Mouse (Mus musculus): Measurements from ENCODE around the gene Zdhhc12. TPM values are rescaled to one million over a fixed set of nuclear protein-coding genes. Genes with fewer than 3 reads are reported as not detected.

Gene Zdhhc12
- polyA plus RNA-seq, 1 experiment = 17.4 TPM

DNA sequence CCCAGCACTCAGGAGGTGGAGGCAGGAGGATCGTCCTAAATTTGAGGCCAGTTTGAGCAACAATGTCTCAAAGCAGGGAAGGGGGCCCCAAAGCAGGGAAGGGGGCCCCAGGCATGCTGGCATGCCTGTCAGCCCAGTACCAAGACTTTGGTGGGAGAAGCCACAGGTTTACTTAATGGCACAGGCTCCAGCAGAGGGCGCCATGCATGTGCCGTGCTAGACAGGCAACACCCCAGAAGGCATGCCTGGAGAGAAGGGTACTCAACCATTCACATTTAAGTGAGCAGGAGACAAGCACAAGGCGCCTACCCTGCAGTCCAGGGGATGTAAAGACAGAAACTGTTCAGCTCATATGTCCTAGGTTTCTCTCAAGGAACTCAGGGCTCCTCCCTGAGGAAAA, 51.0 kb downstream of the Zdhhc12 start:
- Histone ChIP-seq H3K4me1 (ENCODE audit: control insufficient read depth, insufficient read depth, low read length) (no peaks in the 10 kb centered on the region), H3K4me3 (replicated peaks; ENCODE audit: control insufficient read depth, low read depth, low read length) (no peak overlapping the region), H3K27ac (ENCODE audit: control insufficient read depth, insufficient read depth, low read depth, low read length, poor library complexity) (no peak overlapping the region)
- WGBS = 5% methylated on average over 4 of the region's 4 CpGs
- no peak for TF ChIP-seq POLR2A (IDR thresholded peaks at IDR 0.05; ENCODE audit: borderline replicate concordance, control insufficient read depth, low read depth, low read length)
- TF ChIP-seq CTCF (IDR thresholded peaks at IDR 0.05; ENCODE audit: control insufficient read depth, insufficient read depth, low read length) = peak; percentile 92

Other genes starting within 250 kb of the Zdhhc12 start
- 8.8 and 12.9 TPM in 2 replicates for gene Cercam, start 224.5 kb downstream of the Zdhhc12 start, polyA plus RNA-seq (2011; ENCODE audit: insufficient read depth, insufficient read length, low replicate concordance, missing spikeins)
- 55.1 and 78.8 TPM in 2 replicates for gene Odf2, start 204.4 kb downstream of the Zdhhc12 start, polyA plus RNA-seq (2011; ENCODE audit: insufficient read depth, insufficient read length, low replicate concordance, missing spikeins)
- gene Gle1, start 158.2 kb downstream of the Zdhhc12 start, polyA plus RNA-seq (2011; ENCODE audit: insufficient read depth, insufficient read length, low replicate concordance, missing spikeins) = 14.8 and 16.6 TPM in 2 replicates
- gene Sptan1, start 128.1 kb downstream of the Zdhhc12 start, polyA plus RNA-seq (2011; ENCODE audit: insufficient read depth, insufficient read length, low replicate concordance, missing spikeins) = 13.8 and 23.4 TPM in 2 replicates
- 3.6 and 5.7 TPM in 2 replicates for gene Wdr34, start 44.8 kb downstream of the Zdhhc12 start, polyA plus RNA-seq (2011; ENCODE audit: insufficient read depth, insufficient read length, low replicate concordance, missing spikeins)
- 140 and 230 TPM in 2 replicates for gene Set, start 36.3 kb downstream of the Zdhhc12 start, polyA plus RNA-seq (2011; ENCODE audit: insufficient read depth, insufficient read length, low replicate concordance, missing spikeins)
- 5.0 and 8.1 TPM in 2 replicates for gene Pkn3, start 16.0 kb downstream of the Zdhhc12 start, polyA plus RNA-seq (2011; ENCODE audit: insufficient read depth, insufficient read length, low replicate concordance, missing spikeins)
- gene Zer1, start 30.9 kb upstream of the Zdhhc12 start, polyA plus RNA-seq (2011; ENCODE audit: insufficient read depth, insufficient read length, low replicate concordance, missing spikeins) = 12.3 and 24.8 TPM in 2 replicates
- 17.1 and 27.3 TPM in 2 replicates for gene Tbc1d13, start 40.1 kb upstream of the Zdhhc12 start, polyA plus RNA-seq (2011; ENCODE audit: insufficient read depth, insufficient read length, low replicate concordance, missing spikeins)
- 4.6 and 8.6 TPM in 2 replicates for gene Endog, start 77.8 kb upstream of the Zdhhc12 start, polyA plus RNA-seq (2011; ENCODE audit: insufficient read depth, insufficient read length, low replicate concordance, missing spikeins)
- gene Spout1, start 84.8 kb upstream of the Zdhhc12 start, polyA plus RNA-seq (2011; ENCODE audit: insufficient read depth, insufficient read length, low replicate concordance, missing spikeins) = 11.0 and 24.6 TPM in 2 replicates
- gene Kyat1, start 112.2 kb upstream of the Zdhhc12 start, polyA plus RNA-seq (2011; ENCODE audit: insufficient read depth, insufficient read length, low replicate concordance, missing spikeins) = 4.2 and 6.5 TPM in 2 replicates
- gene Lrrc8a, start 144.1 kb upstream of the Zdhhc12 start, polyA plus RNA-seq (2011; ENCODE audit: insufficient read depth, insufficient read length, low replicate concordance, missing spikeins) = 7.1 and 11.5 TPM in 2 replicates
- 2.5 TPM in 1 of 2 replicates, not detected in the other for gene Gm28035, start 146.9 kb upstream of the Zdhhc12 start, polyA plus RNA-seq (2011; ENCODE audit: insufficient read depth, insufficient read length, low replicate concordance, missing spikeins)
- gene Phyhd1, start 172.6 kb upstream of the Zdhhc12 start, polyA plus RNA-seq (2011; ENCODE audit: insufficient read depth, insufficient read length, low replicate concordance, missing spikeins) = 15.4 and 23.0 TPM in 2 replicates
- gene Gm28038, start 187.4 kb upstream of the Zdhhc12 start, polyA plus RNA-seq (2011; ENCODE audit: insufficient read depth, insufficient read length, low replicate concordance, missing spikeins) = 8.7 TPM in 1 of 2 replicates, not detected in the other
- 4.6 and 8.1 TPM in 2 replicates for gene Dolk, start 192.7 kb upstream of the Zdhhc12 start, polyA plus RNA-seq (2011; ENCODE audit: insufficient read depth, insufficient read length, low replicate concordance, missing spikeins)
- gene Nup188, start 192.7 kb upstream of the Zdhhc12 start, polyA plus RNA-seq (2011; ENCODE audit: insufficient read depth, insufficient read length, low replicate concordance, missing spikeins) = 9.5 and 27.3 TPM in 2 replicates